Mouse (Mus musculus) gastrocnemius, postnatal 4 days (tissue): ENCODE data around the gene Cntrl. TPM values are rescaled to one million over a fixed set of nuclear protein-coding genes. Genes with fewer than 3 reads are reported as not detected.

Experiments
- DNase-seq, 2 experiments: peaks; one replicate each; pipeline ENCODE4 v3.0.0; 2021 to 2022; ENCODE audit warnings: low spot score in 2 of 2, mixed read lengths in 2 of 2
- total RNA-seq, 2 experiments: library from RNA; stranded (reverse); gene quantifications; 2 replicates each; pipeline ENCODE4 v1.2.3; 2021

Gene Cntrl
- total RNA-seq, 2 experiments from 2014 or later = 14.4 to 16.7 TPM

- DNase-seq = no peak
Measured at GRCm38 (mm10) chr2:35215363-35215762, 106.1 kb downstream of the Cntrl start.

- no peak for DNase-seq
Measured at GRCm38 (mm10) chr2:35216701-35217100, 107.4 kb downstream of the Cntrl start.

GRCm38 (mm10) chr2:35218736-35219135, 109.4 kb downstream of the Cntrl start:
- DNase-seq = no peak

DNA sequence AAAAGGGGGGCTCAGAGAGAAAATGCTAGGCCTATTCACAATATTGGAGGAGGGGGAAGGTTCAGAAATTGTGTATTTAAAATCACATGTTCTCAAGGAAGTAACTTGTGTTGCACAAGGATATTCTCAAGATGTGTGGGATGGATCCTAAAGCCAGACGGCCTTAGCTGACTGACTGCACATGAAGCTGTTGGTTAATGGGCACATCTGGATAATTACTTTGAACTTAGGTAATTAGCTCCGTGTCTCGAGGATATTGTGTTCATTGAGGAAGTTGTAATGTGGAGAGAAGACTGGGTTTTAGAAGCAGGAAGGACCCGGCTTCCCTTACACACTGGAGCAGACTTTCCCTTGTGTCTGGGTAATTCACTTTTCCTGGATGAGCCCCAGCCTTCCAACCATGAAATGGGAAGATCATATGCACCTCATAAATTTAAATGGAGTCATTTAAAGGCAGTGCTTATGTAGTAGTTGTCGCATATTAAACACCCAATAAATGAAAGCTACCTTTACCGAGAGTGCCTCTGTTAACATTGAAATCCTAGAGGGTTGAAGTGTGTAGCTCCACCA, 113.6 kb downstream of the Cntrl start:
- no peak for DNase-seq

- DNase-seq = no peak
Measured at GRCm38 (mm10) chr2:35224285-35224684, 115.0 kb downstream of the Cntrl start.

- DNase-seq = no peak
Measured at GRCm38 (mm10) chr2:35228145-35228544, 118.9 kb downstream of the Cntrl start.

Other genes starting within 250 kb of the Cntrl start
- gene Cutal, start 235.1 kb upstream of the Cntrl start, total RNA-seq = under 1 TPM; 0.18 to 0.34 TPM
- 10 to 100 TPM; 25.4 to 25.7 TPM for gene Psmd5, start 234.5 kb upstream of the Cntrl start, total RNA-seq
- 10 to 100 TPM in 1 of 2 experiments, 1 to 10 TPM in 1; 9.3 to 11.6 TPM for gene Phf19, start 195.5 kb upstream of the Cntrl start, total RNA-seq
- gene Traf1, start 147.7 kb upstream of the Cntrl start, total RNA-seq = 1 to 10 TPM; 1.7 to 3.5 TPM
- gene Hc, start 48.1 kb upstream of the Cntrl start, total RNA-seq = 1 to 10 TPM in 1 of 2 experiments, under 1 TPM in 1; 0.25 to 1.1 TPM
- gene AI182371, start 7.9 kb upstream of the Cntrl start, total RNA-seq = under 1 TPM; 0.17 to 0.47 TPM
- 100 to 1,000 TPM; 119 to 130 TPM for gene Rab14, start 91.6 kb downstream of the Cntrl start, total RNA-seq
- gene Gsn, start 146.9 kb downstream of the Cntrl start, total RNA-seq = 100 to 1,000 TPM; 259 to 284 TPM
- 10 to 100 TPM; 34.1 to 50.4 TPM for gene Stom, start 227.5 kb downstream of the Cntrl start, total RNA-seq